Mouse (Mus musculus): ENCODE results near the gene Lgi2.

Lgi2 gene

GRCm38 (mm10) chr5:52537024-52537423 lies 29.2 kb downstream of the Lgi2 start:
- DNase-seq (ENCODE audit: low spot score) = no peak

DNA sequence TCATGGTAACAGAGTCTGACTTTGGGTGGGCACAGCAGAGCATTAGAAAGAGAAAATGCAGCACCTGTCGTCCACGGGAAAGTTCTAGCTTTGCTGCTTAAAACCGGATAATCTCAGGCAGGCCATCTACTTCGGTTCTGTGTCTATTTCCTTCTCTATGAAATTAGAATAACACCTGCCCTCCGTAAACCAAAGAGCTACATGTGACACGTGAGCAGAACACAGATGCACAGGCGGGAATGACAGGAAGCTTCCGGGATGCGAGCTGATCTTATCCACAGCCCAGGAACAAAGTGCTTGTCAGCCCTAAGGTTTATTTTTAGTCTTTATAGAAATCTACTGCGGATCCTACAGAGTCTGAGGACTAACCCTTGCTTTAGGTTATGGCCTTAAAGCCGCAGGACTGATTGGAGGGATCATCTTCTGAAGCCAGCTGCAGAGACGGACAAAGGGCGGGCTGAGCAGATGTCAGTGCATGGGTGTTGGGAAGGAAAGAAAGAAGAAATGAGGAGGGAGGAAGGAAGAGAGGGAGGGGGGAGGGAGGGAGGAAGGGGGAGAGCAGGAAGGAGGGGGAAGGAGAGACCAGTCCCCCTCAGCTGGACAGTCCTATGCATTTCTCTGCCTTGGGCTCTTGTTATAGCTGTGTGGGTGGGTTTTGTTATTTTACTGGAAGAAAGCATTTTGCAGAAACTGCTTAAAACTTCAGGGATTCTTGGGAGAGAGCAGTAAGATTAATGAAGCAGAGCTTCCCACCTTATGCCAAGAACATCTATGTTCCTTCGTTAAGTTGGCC lies 31.3 kb downstream of the Lgi2 start:
- no peak for DNase-seq (ENCODE audit: low spot score)

- no peak for DNase-seq (ENCODE audit: low spot score)
Measured at GRCm38 (mm10) chr5:52533705-52534104, 32.6 kb downstream of the Lgi2 start.

- DNase-seq (ENCODE audit: low spot score) = no peak
Measured at GRCm38 (mm10) chr5:52528545-52528944, 37.7 kb downstream of the Lgi2 start.

DNA sequence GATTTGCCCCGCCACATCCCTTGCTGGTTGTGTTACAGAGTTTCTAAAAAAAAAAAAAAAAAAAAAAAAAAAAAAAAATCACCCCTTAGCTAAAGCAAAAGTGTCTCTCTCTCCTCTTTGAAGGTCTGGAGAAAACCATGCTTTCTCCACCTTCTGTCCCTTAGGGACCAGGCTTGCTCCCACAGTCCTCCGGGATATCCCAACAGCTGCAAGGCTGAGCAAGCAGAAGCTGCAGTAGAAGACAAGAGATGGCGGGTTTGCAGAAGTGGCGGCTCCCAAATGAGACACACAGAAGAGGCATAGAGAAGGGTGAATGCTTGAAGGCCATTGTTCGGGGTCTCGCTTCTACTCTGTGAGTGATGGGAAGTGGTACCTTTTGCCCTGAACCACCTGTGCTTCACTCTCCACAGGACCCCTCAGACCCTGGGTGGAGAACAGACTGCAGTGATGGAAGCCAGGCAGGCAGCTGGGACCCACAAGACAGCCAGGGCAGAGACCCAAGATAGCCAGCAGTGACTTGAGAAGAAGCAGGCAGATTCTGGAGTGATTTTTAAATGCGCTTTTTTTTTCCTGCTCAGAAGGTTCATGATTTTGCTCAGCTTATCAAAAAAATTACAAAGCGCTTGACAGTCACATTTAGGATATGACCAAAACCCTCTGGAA lies 39.8 kb downstream of the Lgi2 start:
- no peak for DNase-seq (ENCODE audit: low spot score)

DNA sequence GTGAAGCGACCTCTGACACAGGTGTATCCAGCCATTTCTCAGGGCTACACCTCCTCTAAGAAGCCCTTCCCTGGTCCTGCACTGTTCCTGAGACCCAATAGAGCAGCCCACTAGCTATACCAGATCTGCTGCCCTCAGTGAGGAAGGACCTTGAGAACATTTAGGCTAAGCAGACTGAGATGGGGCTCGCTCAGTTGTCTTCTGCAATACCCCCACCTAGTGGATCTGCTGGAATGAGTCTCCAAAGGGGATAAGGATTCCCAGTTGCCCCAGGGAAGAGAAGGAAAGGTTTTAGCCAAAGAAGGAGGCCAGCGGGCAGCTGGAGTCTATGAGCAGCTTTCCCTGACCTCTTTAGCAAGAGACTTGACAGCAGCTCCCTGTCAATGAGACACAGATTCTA lies 42.1 kb downstream of the Lgi2 start:
- DNase-seq (ENCODE audit: low spot score) = no peak

DNA sequence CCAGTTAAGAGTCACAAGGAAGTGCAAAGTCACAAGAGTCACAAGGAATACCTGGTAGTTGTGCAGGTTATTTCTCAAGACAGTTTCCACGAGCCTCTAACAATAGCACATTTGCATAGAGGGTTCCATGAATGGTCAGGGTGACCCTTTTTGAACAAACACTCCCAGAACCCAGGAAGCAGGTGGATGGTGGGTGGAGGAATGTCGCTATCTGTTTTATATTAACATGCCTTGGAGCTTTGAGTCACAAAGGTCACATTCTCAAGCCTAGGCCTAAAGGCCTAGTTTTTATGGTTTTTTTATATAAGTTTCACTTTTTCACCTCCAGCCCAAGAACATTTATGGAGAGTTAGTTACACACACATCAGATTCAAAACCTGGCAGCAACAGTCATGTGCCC lies 46.3 kb downstream of the Lgi2 start:
- no peak for DNase-seq (ENCODE audit: low spot score)

GRCm38 (mm10) chr5:52516072-52516476 lies 50.2 kb downstream of the Lgi2 start:
- DNase-seq (ENCODE audit: low spot score) = no peak

- DNase-seq (ENCODE audit: low spot score) = no peak
Measured at GRCm38 (mm10) chr5:52515246-52516021, 50.8 kb downstream of the Lgi2 start.

DNA sequence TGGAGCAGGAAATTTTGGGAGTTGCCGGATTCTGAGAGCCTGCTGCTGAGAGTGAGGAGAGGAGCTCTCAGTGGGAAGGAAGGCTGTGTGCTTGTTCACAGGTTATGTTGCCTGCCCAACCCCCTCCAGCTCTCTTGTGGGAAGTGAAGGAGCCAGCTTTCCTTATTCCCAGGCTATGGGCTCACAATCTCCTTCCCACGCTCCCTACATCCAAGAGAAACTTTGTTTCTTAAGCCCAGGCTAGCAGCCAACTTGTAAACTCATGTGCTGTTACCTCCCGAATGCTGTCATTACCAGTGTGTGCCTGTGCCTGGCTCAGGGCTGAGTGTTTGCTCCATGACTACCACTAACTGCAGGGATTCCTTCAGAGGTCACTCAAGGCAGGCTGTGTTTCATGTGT lies 55.2 kb downstream of the Lgi2 start:
- no peak for DNase-seq (ENCODE audit: low spot score)

DNA sequence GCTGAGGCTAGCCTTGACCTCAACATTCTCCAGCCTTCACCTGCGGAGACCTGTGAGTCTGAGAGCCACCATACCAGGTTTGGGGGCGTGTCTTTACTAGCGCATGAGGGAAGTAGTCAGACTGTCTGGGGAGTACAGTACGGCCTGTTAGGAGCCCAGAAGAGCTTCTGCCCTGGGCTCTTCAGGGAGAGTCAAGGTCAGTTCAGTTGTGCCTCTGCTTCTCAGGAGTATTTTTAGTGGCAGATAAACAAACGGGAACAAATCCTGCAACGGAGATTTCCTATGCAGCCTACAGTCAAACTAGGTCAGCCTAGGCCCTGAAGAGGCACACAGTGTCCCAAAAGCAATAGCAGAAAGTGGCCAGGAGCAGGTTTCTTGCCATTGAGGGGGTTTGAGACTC lies 56.8 kb downstream of the Lgi2 start:
- no peak for DNase-seq (ENCODE audit: low spot score)

- no peak for DNase-seq (ENCODE audit: low spot score)
Measured at GRCm38 (mm10) chr5:52504666-52505065, 61.6 kb downstream of the Lgi2 start.

- DNase-seq (ENCODE audit: low spot score) = no peak
Measured at GRCm38 (mm10) chr5:52504148-52504547, 62.1 kb downstream of the Lgi2 start.

GRCm38 (mm10) chr5:52495671-52496070 lies 70.6 kb downstream of the Lgi2 start:
- no peak for DNase-seq (ENCODE audit: low spot score)

DNA sequence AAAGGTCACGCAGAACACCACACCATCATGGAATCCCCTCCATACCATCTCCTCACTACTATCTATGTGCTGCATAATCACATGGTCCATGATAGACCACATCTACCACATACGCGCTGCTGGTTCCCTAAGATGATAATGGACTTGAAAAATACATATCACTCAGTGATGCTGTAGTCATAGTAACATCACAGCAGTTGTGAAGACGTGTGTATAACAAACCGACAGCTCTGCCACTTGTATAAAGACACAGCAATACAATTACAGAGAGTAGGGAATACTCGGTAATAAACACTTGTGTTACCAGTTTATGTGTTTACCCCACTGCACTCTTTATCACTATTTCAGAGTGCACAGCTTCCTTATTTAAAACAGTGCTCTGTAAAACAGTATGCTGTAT lies 74.8 kb downstream of the Lgi2 start:
- no peak for DNase-seq (ENCODE audit: low spot score)

DNA sequence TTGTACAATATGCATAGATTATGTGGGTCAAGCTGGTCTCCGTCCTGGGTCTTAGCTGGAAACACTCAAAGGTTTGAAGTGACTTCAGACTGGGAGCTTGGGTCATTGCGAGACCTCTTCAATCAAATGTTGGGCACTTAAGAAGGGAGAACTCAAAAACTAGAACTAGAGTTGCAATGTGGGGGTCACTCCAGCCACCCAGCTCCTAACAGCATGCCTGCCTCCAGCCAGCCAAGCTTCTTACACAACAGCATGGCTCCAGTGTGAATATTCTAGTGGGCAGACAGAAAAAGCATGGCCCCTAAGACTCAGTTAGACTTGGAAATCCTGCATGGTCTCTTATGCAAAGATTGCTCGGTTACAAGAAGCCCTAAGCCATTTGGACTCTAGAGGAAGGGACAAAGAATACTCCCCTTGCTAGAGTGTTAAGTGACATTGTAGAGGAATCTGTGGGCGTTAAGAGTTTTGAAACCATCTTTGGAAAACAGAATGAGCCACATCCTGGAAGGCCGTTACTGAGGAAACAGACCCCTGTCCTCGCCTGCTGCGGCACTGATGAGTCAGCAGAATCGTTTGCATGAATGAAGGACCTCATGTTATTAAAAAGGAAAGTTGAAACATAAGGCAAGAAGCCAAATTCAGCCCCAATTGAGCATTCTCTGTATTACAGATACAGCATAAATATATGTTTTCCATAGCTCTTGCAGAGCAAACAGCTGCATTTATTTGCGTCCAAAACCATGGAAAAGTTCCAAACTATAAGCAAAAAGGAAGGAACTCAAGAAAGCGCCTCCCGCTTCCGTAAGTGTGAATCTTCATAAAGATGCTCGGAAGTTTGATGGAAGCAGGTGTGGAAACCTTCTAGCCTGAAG lies 78.5 kb downstream of the Lgi2 start:
- no peak for DNase-seq (ENCODE audit: low spot score)

All from spleen, adult 12 weeks (tissue).